Mouse (Mus musculus) ovary, postnatal 36 days (tissue): ENCODE results near the gene Gtf2ird1.
"Not testable (repeated sequence)": the region's sequence is repeated elsewhere in the genome, so short reads cannot be mapped to it uniquely, and the experiment has no call there.

ENCODE experiments used
- DNase-seq: peaks from one replicate; pipeline ENCODE4 v3.0.0; 2022; ENCODE audit warnings: low spot score, mixed read lengths

The Gtf2ird1 gene

GRCm38 (mm10) chr5:134475006-134475605 lies 18.6 kb upstream of the Gtf2ird1 start:
- DNase-seq: no peak

- DNase-seq: no peak
Observed at GRCm38 (mm10) chr5:134473902-134474301, 17.4 kb upstream of the Gtf2ird1 start.

GRCm38 (mm10) chr5:134470538-134471169 lies 14.1 kb upstream of the Gtf2ird1 start:
- DNase-seq: no peak

- no peak for DNase-seq
Observed at GRCm38 (mm10) chr5:134469559-134470150, 13.1 kb upstream of the Gtf2ird1 start.

GRCm38 (mm10) chr5:134468158-134468765 lies 11.7 kb upstream of the Gtf2ird1 start:
- DNase-seq: no peak

GRCm38 (mm10) chr5:134467030-134467549 lies 10.6 kb upstream of the Gtf2ird1 start:
- no peak for DNase-seq

- DNase-seq: no peak
Observed at GRCm38 (mm10) chr5:134466296-134467029, 9.9 kb upstream of the Gtf2ird1 start.

- no peak for DNase-seq
Observed at GRCm38 (mm10) chr5:134465197-134465596, 8.7 kb upstream of the Gtf2ird1 start.

GRCm38 (mm10) chr5:134464225-134464624 lies 7.7 kb upstream of the Gtf2ird1 start:
- no peak for DNase-seq

- no peak for DNase-seq
Observed at GRCm38 (mm10) chr5:134462731-134463130, 6.2 kb upstream of the Gtf2ird1 start.

GRCm38 (mm10) chr5:134462316-134462715 lies 5.8 kb upstream of the Gtf2ird1 start:
- no peak for DNase-seq

GRCm38 (mm10) chr5:134460546-134460945 lies 4.0 kb upstream of the Gtf2ird1 start:
- DNase-seq: no peak

- DNase-seq: no peak
Observed at GRCm38 (mm10) chr5:134459096-134459495, 2.6 kb upstream of the Gtf2ird1 start.

GRCm38 (mm10) chr5:134458416-134458815 lies 1.9 kb upstream of the Gtf2ird1 start:
- DNase-seq: no peak

- DNase-seq: no peak
Observed at GRCm38 (mm10) chr5:134457371-134457770, 855 bp upstream of the Gtf2ird1 start.

GRCm38 (mm10) chr5:134455914-134456423 lies 547 bp downstream of the Gtf2ird1 start:
- DNase-seq: peak; percentile 46

GRCm38 (mm10) chr5:134455186-134455895 lies 1.2 kb downstream of the Gtf2ird1 start:
- DNase-seq: no peak

GRCm38 (mm10) chr5:134454421-134454820 lies 2.1 kb downstream of the Gtf2ird1 start:
- DNase-seq: no peak

- no peak for DNase-seq
Observed at GRCm38 (mm10) chr5:134453577-134453976, 2.9 kb downstream of the Gtf2ird1 start.

- not testable (repeated sequence) for DNase-seq
Observed at GRCm38 (mm10) chr5:134446755-134447154, 9.8 kb downstream of the Gtf2ird1 start.

GRCm38 (mm10) chr5:134445895-134446294 lies 10.6 kb downstream of the Gtf2ird1 start:
- DNase-seq: no peak
